Mouse (Mus musculus) B cell, adult 62 days (primary cell): ENCODE measurements around the gene Leng9. TPM values are rescaled to one million over a fixed set of nuclear protein-coding genes. Genes with fewer than 3 reads are reported as not detected.

Experiments
- total RNA-seq: library from RNA; stranded (reverse); gene quantifications from 4 replicates; pipeline ENCODE4 v1.2.4, GENCODE M21; 2023

Leng9 gene
- 33.8 to 37.4 TPM (median 37.0 TPM) in 4 replicates for total RNA-seq

GRCm38 (mm10) chr7:4150059-4150541 is at the start of gene Leng9:
TSS of gene Leng9 (minus strand) at chr7:4150374.

GRCm38 (mm10) chr7:4164090-4164910 is 14.1 kb upstream of the Leng9 start, which contains the start of gene Cdc42ep5:
TSS of gene Cdc42ep5 (minus strand) at chr7:4164860.

GRCm38 (mm10) chr7:4136771-4137531 is 13.2 kb downstream of the Leng9 start, which contains the start of gene Leng8:
TSS of gene Leng8 (plus strand) at chr7:4137039.

GRCm38 (mm10) chr7:4119344-4119902 is 30.8 kb downstream of the Leng9 start, which contains the start of gene Ttyh1:
TSS of gene Ttyh1 (plus strand) at chr7:4119408.

Other genes with a start within 250 kb of the Leng9 start
- gene Lilra6, start 234.9 kb downstream of the Leng9 start, total RNA-seq: 3.9 to 5.4 TPM (median 4.3 TPM) in 4 replicates
- 9.7 to 10.4 TPM (median 9.8 TPM) in 4 replicates for gene Lair1, start 87.2 kb downstream of the Leng9 start, total RNA-seq
- 0.37 to 1.0 TPM (median 0.56 TPM) in 3 of 4 replicates, not detected in the other for gene Ttyh1, start 31.0 kb downstream of the Leng9 start, total RNA-seq
- gene Leng8, start 13.3 kb downstream of the Leng9 start, total RNA-seq: 451 to 485 TPM (median 470 TPM) in 4 replicates
- gene Cdc42ep5, start 14.5 kb upstream of the Leng9 start, total RNA-seq: not detected in 4 replicates
- 0.26 to 0.27 TPM in 2 of 4 replicates, not detected in the others for gene Lilra5, start 87.4 kb upstream of the Leng9 start, total RNA-seq
- gene Ncr1, start 187.3 kb upstream of the Leng9 start, total RNA-seq: 0.40 to 1.1 TPM (median 0.66 TPM) in 4 replicates
- 0.13 TPM in 1 of 4 replicates, not detected in the others for gene Gp6, start 247.4 kb upstream of the Leng9 start, total RNA-seq